Mouse (Mus musculus): Measurements from ENCODE around the gene Umad1. TPM values are rescaled to one million over a fixed set of nuclear protein-coding genes. Genes with fewer than 3 reads are reported as not detected.

The Umad1 gene
- polyA plus RNA-seq, 1 experiment: 5.9 TPM

DNA sequence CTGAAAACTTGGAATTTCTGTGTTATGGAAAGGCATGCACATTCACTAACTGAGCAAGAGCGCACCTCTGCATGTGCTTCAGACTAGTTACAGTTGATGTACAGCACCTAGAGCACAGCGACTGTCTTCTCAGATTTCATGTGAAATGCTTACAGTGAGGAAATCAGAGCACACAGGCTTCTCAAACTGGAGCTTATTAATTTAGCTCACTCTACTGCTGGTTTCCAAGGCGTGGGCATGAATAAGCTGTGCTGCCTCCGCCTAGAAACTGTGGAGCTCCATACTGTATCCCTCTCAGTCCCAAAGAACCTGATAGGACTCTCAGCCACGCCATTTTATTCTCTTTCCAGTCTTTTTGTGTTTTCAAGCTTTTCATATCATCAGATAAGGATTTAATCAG lies 144.0 kb downstream of the Umad1 start:
- Histone ChIP-seq H3K36me3 (ENCODE audit: control insufficient read depth, insufficient read depth) (no peaks in the 10 kb centered on the region), H3ac (ENCODE audit: control insufficient read depth, insufficient read length) (no peak overlapping the region), H3K4me3 (no peak overlapping the region), H3K27me3 (ENCODE audit: control insufficient read depth, insufficient read depth, insufficient read length) (no peaks in the 10 kb centered on the region), H3K79me2 (ENCODE audit: control insufficient read depth, insufficient read depth) (no peaks in the 10 kb centered on the region), H3K4me2 (ENCODE audit: low read depth) (no peak overlapping the region)
- TF ChIP-seq POLR2A (IDR thresholded peaks at IDR 0.05; ENCODE audit: insufficient read length, low read depth) (no peak), TCF3 (IDR thresholded peaks at IDR 0.05; ENCODE audit: insufficient read length, low read depth) (no peak), SRF (IDR thresholded peaks at IDR 0.05; ENCODE audit: control insufficient read depth, insufficient read length, low read depth) (no peak), MYOG (IDR thresholded peaks at IDR 0.05; ENCODE audit: control insufficient read depth in 1 of 3, insufficient read depth in 1 of 3, insufficient read length in 2 of 3, low read depth in 2 of 3) (no peak), MAX (IDR thresholded peaks at IDR 0.05; ENCODE audit: low read depth) (no peak)

DNA sequence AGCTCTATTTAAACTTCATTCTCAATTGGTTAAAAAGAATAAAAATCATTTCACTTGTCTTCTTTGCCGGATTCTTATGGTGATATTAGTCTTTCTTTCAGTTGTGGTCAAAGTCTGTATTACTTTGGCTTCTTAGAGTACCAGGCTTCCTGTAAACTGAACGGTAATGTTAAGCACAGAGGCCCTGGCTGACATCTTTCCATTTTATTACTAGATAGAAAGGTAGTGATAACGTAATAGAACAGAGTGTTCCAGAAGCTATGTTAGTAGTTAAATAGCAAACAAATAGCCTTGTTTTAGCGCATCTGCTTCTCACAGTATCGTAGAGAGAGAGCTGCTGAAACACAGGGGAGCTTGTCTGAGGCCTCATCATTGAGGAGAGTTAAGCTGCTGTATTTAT lies 146.8 kb downstream of the Umad1 start:
- no peak overlapping the region for H3K4me2 ChIP-seq (ENCODE audit: low read depth)
- no peak overlapping the region for H3K4me3 ChIP-seq
- TF ChIP-seq MAX (IDR thresholded peaks at IDR 0.05; ENCODE audit: low read depth) (no peak), CEBPB (IDR thresholded peaks at IDR 0.05; ENCODE audit: insufficient read depth, poor library complexity, severe bottlenecking) (no peak), POLR2A (IDR thresholded peaks at IDR 0.05; ENCODE audit: insufficient read length, low read depth) (no peak), SRF (IDR thresholded peaks at IDR 0.05; ENCODE audit: control insufficient read depth, insufficient read length, low read depth) (no peak), E2F4 (IDR thresholded peaks at IDR 0.05; ENCODE audit: insufficient read depth) (no peak), POLR2AphosphoS2 (IDR thresholded peaks at IDR 0.05; ENCODE audit: insufficient read length, low read depth) (no peak), MYOG (IDR thresholded peaks at IDR 0.05; ENCODE audit: control insufficient read depth in 1 of 3, insufficient read depth in 1 of 3, insufficient read length in 2 of 3, low read depth in 2 of 3) (no peak), USF1 (IDR thresholded peaks at IDR 0.05; ENCODE audit: low read depth) (no peak), REST (IDR thresholded peaks at IDR 0.05; ENCODE audit: insufficient read depth, insufficient read length) (no peak), TCF12 (IDR thresholded peaks at IDR 0.05; ENCODE audit: insufficient read depth, poor library complexity, severe bottlenecking) (no peak), TCF3 (IDR thresholded peaks at IDR 0.05; ENCODE audit: insufficient read length, low read depth) (no peak), MYOD1 (IDR thresholded peaks at IDR 0.05; ENCODE audit: control insufficient read depth in 1 of 3, insufficient read length in 2 of 3, low read depth in 2 of 3) (no peak)
- H3K79me2 ChIP-seq (ENCODE audit: control insufficient read depth, insufficient read depth): no peaks in the 10 kb centered on the region
- no peaks in the 10 kb centered on the region for H3K36me3 ChIP-seq (ENCODE audit: control insufficient read depth, insufficient read depth)
- no peaks in the 10 kb centered on the region for H3K27me3 ChIP-seq (ENCODE audit: control insufficient read depth, insufficient read depth, insufficient read length)
- H3ac ChIP-seq (ENCODE audit: control insufficient read depth, insufficient read length): no peak overlapping the region

DNA sequence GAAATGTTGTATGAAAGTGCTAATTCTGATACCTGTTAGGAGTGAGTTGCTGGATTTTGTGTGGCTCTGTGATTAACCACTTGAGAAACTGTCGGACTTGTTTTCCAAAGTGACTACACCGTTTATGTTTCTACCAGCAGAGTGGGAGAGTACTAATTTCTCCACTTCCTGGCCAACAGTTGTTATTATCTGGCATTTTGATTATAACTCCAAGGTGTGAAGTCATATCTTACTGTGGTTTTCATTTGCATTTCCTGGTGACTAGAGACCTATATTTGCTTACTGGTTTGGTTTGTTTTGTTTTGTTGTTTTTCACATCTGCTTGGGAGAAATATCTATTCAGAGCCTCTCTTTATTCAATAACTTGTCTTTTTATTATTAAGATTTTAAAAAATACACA lies 149.2 kb downstream of the Umad1 start:
- Histone ChIP-seq H3K79me2 (ENCODE audit: control insufficient read depth, insufficient read depth) (no peaks in the 10 kb centered on the region), H3K4me2 (ENCODE audit: low read depth) (no peak overlapping the region), H3K27me3 (ENCODE audit: control insufficient read depth, insufficient read depth, insufficient read length) (no peaks in the 10 kb centered on the region), H3K4me3 (no peak overlapping the region), H3K36me3 (ENCODE audit: control insufficient read depth, insufficient read depth) (no peaks in the 10 kb centered on the region), H3ac (ENCODE audit: control insufficient read depth, insufficient read length) (no peak overlapping the region)
- TF ChIP-seq SRF (IDR thresholded peaks at IDR 0.05; ENCODE audit: control insufficient read depth, insufficient read length, low read depth) (no peak), TCF3 (IDR thresholded peaks at IDR 0.05; ENCODE audit: insufficient read length, low read depth) (no peak), MAX (IDR thresholded peaks at IDR 0.05; ENCODE audit: low read depth) (no peak), POLR2AphosphoS2 (IDR thresholded peaks at IDR 0.05; ENCODE audit: insufficient read length, low read depth) (no peak), REST (IDR thresholded peaks at IDR 0.05; ENCODE audit: insufficient read depth, insufficient read length) (no peak), E2F4 (IDR thresholded peaks at IDR 0.05; ENCODE audit: insufficient read depth) (no peak), MYOG (IDR thresholded peaks at IDR 0.05; ENCODE audit: control insufficient read depth in 1 of 3, insufficient read depth in 1 of 3, insufficient read length in 2 of 3, low read depth in 2 of 3) (no peak), CEBPB (IDR thresholded peaks at IDR 0.05; ENCODE audit: insufficient read depth, poor library complexity, severe bottlenecking) (no peak), USF1 (IDR thresholded peaks at IDR 0.05; ENCODE audit: low read depth) (no peak), POLR2A (IDR thresholded peaks at IDR 0.05; ENCODE audit: insufficient read length, low read depth) (no peak), MYOD1 (IDR thresholded peaks at IDR 0.05; ENCODE audit: control insufficient read depth in 1 of 3, insufficient read length in 2 of 3, low read depth in 2 of 3) (no peak), TCF12 (IDR thresholded peaks at IDR 0.05; ENCODE audit: insufficient read depth, poor library complexity, severe bottlenecking) (no peak)

DNA sequence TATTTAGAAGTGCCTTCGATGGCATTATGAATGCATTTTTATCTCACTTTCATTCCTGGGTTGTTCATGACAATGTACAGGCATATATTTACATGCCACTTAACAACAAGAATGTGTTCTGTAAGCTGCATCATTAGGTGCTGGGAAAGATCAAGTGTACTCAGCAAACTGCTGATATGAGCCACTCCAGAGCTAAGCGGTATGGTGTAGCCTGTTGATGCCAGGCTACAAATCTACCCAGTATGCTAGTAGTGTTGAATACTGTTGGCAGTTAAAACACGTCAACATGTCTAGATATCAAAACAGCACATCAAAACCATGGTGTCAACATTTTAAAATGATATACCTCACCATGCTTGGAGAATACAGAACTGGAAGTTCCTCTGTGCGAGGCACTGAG lies 150.8 kb downstream of the Umad1 start:
- TF ChIP-seq TCF3 (IDR thresholded peaks at IDR 0.05; ENCODE audit: insufficient read length, low read depth): no peak
- no peak for TF ChIP-seq USF1 (IDR thresholded peaks at IDR 0.05; ENCODE audit: low read depth)
- no peak for TF ChIP-seq MYOG (IDR thresholded peaks at IDR 0.05; ENCODE audit: control insufficient read depth in 1 of 3, insufficient read depth in 1 of 3, insufficient read length in 2 of 3, low read depth in 2 of 3)
- Histone ChIP-seq H3K79me2 (ENCODE audit: control insufficient read depth, insufficient read depth) (no peaks in the 10 kb centered on the region), H3K36me3 (ENCODE audit: control insufficient read depth, insufficient read depth) (no peaks in the 10 kb centered on the region), H3K4me3 (no peak overlapping the region), H3K4me2 (ENCODE audit: low read depth) (no peak overlapping the region), H3K27me3 (ENCODE audit: control insufficient read depth, insufficient read depth, insufficient read length) (no peaks in the 10 kb centered on the region), H3ac (ENCODE audit: control insufficient read depth, insufficient read length) (no peak overlapping the region)

DNA sequence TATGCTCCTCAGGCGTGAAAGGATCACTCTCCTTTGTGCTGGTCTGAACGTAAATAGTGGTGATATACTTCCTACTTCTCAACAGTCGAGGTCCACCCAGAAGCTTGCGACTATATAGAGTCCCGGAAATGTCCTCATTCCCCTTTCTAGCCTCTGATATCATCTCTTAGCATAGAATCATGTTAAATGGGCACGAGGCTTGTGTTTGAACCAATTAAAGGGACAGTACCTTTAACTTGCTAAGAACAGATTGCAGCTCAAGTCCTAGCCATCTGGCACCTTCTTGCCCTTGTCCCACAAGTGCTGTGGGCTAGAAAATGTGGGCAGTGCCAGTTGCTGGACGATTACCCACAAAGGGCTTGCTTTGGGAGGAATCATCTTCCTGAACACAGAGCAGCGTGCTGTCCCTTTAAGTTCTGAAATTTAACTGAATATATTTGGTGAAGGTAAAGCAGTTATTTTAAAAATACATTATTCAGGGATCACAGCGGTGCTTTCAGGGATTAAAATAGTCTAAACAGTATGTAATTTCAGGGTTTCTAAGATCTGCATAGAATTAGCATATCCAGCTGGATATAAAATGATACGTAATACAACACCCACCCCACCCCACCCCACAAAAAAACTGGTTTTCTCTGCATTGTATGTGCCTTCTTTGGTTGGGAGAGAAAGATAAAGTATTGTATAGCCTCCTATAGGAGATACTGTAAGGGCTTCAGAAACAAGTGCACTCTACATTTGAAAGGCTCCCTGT lies 153.9 kb downstream of the Umad1 start:
- Histone ChIP-seq H3K79me2 (ENCODE audit: control insufficient read depth, insufficient read depth) (no peaks in the 10 kb centered on the region), H3K27me3 (ENCODE audit: control insufficient read depth, insufficient read depth, insufficient read length) (no peaks in the 10 kb centered on the region), H3K4me2 (ENCODE audit: low read depth) (no peak overlapping the region), H3K4me3 (no peak overlapping the region), H3ac (ENCODE audit: control insufficient read depth, insufficient read length) (no peak overlapping the region), H3K36me3 (ENCODE audit: control insufficient read depth, insufficient read depth) (no peaks in the 10 kb centered on the region)
- TF ChIP-seq MYOG (IDR thresholded peaks at IDR 0.05; ENCODE audit: control insufficient read depth in 1 of 3, insufficient read depth in 1 of 3, insufficient read length in 2 of 3, low read depth in 2 of 3) (peak in 1 of 3 experiments; percentile 51), TCF3 (IDR thresholded peaks at IDR 0.05; ENCODE audit: insufficient read length, low read depth) (no peak)
